ENCODE assay signal across 24 mouse cellular contexts in the genomic region with DNA sequence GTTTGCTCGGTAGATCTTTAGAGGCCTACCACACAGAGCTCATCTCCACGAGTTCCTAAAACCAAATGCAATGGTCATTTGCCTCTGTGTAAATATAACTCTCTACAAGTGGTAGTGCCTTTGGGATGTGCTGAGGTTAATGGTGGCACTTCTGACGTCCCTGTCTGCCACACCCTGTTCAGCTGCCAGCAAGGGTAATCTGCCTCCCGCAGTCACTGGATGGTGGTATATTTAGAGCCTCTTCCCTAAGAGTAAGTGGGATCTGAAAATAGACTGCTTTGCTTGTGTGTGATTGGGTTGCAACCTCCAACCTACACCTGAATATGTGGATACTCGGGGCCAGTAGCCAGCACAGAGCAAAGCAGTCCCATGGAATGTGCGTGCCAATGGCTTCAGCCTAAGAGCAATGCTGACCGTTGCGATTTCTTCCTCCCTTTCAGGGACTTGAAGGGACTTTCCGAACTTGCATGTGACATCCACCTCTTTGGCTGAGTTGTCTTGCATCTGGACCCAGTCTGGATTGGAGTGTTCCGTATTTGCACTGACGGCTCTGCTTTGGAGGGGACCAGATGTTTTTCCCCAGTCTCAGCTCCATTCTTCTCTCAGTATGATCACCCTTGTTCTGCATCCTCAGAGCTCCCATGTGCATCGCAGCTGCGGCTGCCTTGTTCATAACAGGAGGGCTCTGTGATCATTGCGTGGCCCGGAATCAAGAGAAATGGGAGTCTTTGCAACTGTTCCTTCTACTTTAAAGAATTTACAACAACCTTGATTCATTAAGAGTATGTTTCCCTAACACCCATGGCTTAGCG. TPM values are rescaled to one million over a fixed set of nuclear protein-coding genes. Genes with fewer than 3 reads are reported as not detected.
DNase-seq lines count a peak whose midpoint lies in the region; ATAC-seq and TF ChIP-seq lines count a peak whose summit lies in the region.
"Had no signal": no experiment of that assay in that cellular context is flagged by ENCODE, and none has a peak within 500 bp of the region (broad histone marks: within the 10 kb centered on the region; RNA-seq: fewer than 3 reads in every experiment).

No protein-coding gene starts in this region.

- peaks cover 5% of the 10 kb centered on the region in 2 experiments; a peak in 2 of 4 replicates for H3K4me1 ChIP-seq in heart, embryonic 14.5 days (ENCODE audit: control insufficient read depth in 2 of 2, insufficient read depth in 2 of 2, low read length in 2 of 2)
- H3K4me1 ChIP-seq in heart, embryonic 11.5 days (ENCODE audit: control insufficient read depth, insufficient read depth, low read length), result no peaks in the 10 kb centered on the region
- H3K4me1 ChIP-seq in embryonic facial prominence, embryonic 15.5 days, result no peaks in the 10 kb centered on the region
- H3K4me1 ChIP-seq: intestine, embryonic 15.5 days; liver, embryonic 13.5 days; lung, embryonic 15.5 days had no signal

- intact Hi-C loops in gastrocnemius, adult 2 months (cut with DNase I), result no loop called here
- intact Hi-C loops in gastrocnemius, postnatal 14 days (cut with DNase I; ENCODE audit: low total_unique reads), result no loop called here
- intact Hi-C loops in heart, postnatal 10 days (cut with DNase I), result no loop called here

- no peak for TF ChIP-seq CTCF in gastrocnemius, adult 2 months (IDR thresholded peaks at IDR 0.05)

- peak; percentile 54 for DNase-seq in gastrocnemius, adult 2 months
- no peak for DNase-seq in gastrocnemius, postnatal 14 days
- DNase-seq in heart, postnatal 10 days, result peak; percentile 18 to 29
- DNase-seq in neural tube, embryonic 10.5 days (ENCODE audit: extremely low spot score, low spot score), result no peak
- DNase-seq: cerebellum, adult 8-10 months; kidney, postnatal 36 days; layer of hippocampus, adult 9-11 months; left cerebral cortex, postnatal 4 days; liver, embryonic 13.5 days; thymus, postnatal 14 days had no signal

- H3K9me3 ChIP-seq in heart, embryonic 14.5 days (ENCODE audit: control insufficient read depth, low read length), result no peaks in the 10 kb centered on the region
- no peaks in the 10 kb centered on the region for H3K9me3 ChIP-seq in heart, embryonic 11.5 days (replicated peaks; ENCODE audit: control insufficient read depth, low read length)
- H3K9me3 ChIP-seq in embryonic facial prominence, embryonic 15.5 days (replicated peaks), result no peaks in the 10 kb centered on the region
- H3K9me3 ChIP-seq: intestine, embryonic 15.5 days; liver, embryonic 13.5 days; lung, embryonic 15.5 days; midbrain, embryonic 12.5 days; neural tube, embryonic 12.5 days had no signal

- peak overlapping the region; percentile 74 for H3K27ac ChIP-seq in gastrocnemius, adult 2 months
- H3K27ac ChIP-seq in heart, embryonic 14.5 days (replicated peaks in 1 of 2; ENCODE audit: control insufficient read depth in 1 of 2, insufficient read depth in 1 of 2, low read depth in 2 of 2, low read length in 2 of 2), result no peak overlapping the region
- H3K27ac ChIP-seq in heart, embryonic 11.5 days (ENCODE audit: low read depth, low read length), result no peak overlapping the region
- H3K27ac ChIP-seq in embryonic facial prominence, embryonic 15.5 days (replicated peaks), result no peak overlapping the region; the same call in 1 of the 2 replicates
- H3K27ac ChIP-seq: hindbrain, embryonic 14.5 days; intestine, embryonic 15.5 days; left cerebral cortex, adult 2 months; liver, embryonic 13.5 days; lung, embryonic 15.5 days; midbrain, embryonic 12.5 days; neural tube, embryonic 12.5 days had no signal

- peak; percentile 61; the same call in 1 of the 2 replicates for ATAC-seq in heart, embryonic 14.5 days (ENCODE audit: insufficient number of reproducible peaks, insufficient read depth, low FRiP score, low read depth)
- no peak for ATAC-seq in heart, embryonic 11.5 days (replicated peaks; ENCODE audit: insufficient number of reproducible peaks, low FRiP score, low TSS enrichment)
- ATAC-seq in embryonic facial prominence, embryonic 15.5 days (ENCODE audit: insufficient number of reproducible peaks, low FRiP score, low TSS enrichment, low read depth), result peak; percentile 69
- ATAC-seq: intestine, embryonic 15.5 days had no signal

- WGBS in heart, embryonic 14.5 days, result 71% methylated on average over 16 of the region's 16 CpGs
- WGBS in heart, embryonic 11.5 days (ENCODE audit: insufficient replicate concordance), result 77% methylated on average over 16 of the region's 16 CpGs
- WGBS in embryonic facial prominence, embryonic 15.5 days, result 64% methylated on average over 16 of the region's 16 CpGs

- no peak overlapping the region for H3K4me2 ChIP-seq in heart, embryonic 14.5 days (ENCODE audit: low read length)
- H3K4me2 ChIP-seq in heart, embryonic 11.5 days, result no peak overlapping the region
- no peak overlapping the region for H3K4me2 ChIP-seq in embryonic facial prominence, embryonic 15.5 days (replicated peaks)
- H3K4me2 ChIP-seq: hindbrain, embryonic 14.5 days; intestine, embryonic 15.5 days; liver, embryonic 13.5 days; lung, embryonic 15.5 days; midbrain, embryonic 12.5 days; neural tube, embryonic 12.5 days had no signal

- H3K36me3 ChIP-seq in heart, embryonic 14.5 days (ENCODE audit: control insufficient read depth, insufficient read depth, low read length), result no peaks in the 10 kb centered on the region
- no peaks in the 10 kb centered on the region for H3K36me3 ChIP-seq in heart, embryonic 11.5 days (ENCODE audit: control insufficient read depth, insufficient read depth, low read length)
- H3K36me3 ChIP-seq in embryonic facial prominence, embryonic 15.5 days, result no peaks in the 10 kb centered on the region
- H3K36me3 ChIP-seq: intestine, embryonic 15.5 days; liver, embryonic 13.5 days; lung, embryonic 15.5 days; midbrain, embryonic 12.5 days; neural tube, embryonic 12.5 days had no signal

- H3K27me3 ChIP-seq in heart, embryonic 14.5 days (ENCODE audit: control insufficient read depth, insufficient read depth, low read length), result no peaks in the 10 kb centered on the region
- no peaks in the 10 kb centered on the region for H3K27me3 ChIP-seq in heart, embryonic 11.5 days (ENCODE audit: control insufficient read depth, insufficient read depth, low read length)
- H3K27me3 ChIP-seq in embryonic facial prominence, embryonic 15.5 days, result no peaks in the 10 kb centered on the region
- H3K27me3 ChIP-seq: intestine, embryonic 15.5 days; liver, embryonic 13.5 days had no signal

- no peak overlapping the region for H3K4me3 ChIP-seq in gastrocnemius, adult 2 months
- no peak overlapping the region for H3K4me3 ChIP-seq in heart, embryonic 14.5 days (ENCODE audit: control insufficient read depth in 1 of 2, insufficient read depth in 1 of 2, low read depth in 1 of 2, low read length in 2 of 2)
- no peak overlapping the region for H3K4me3 ChIP-seq in heart, embryonic 11.5 days (ENCODE audit: low read depth, low read length)
- H3K4me3 ChIP-seq in embryonic facial prominence, embryonic 15.5 days (replicated peaks), result no peak overlapping the region
- H3K4me3 ChIP-seq: intestine, embryonic 15.5 days; left cerebral cortex, adult 2 months; liver, embryonic 13.5 days; lung, embryonic 15.5 days; midbrain, embryonic 12.5 days; neural tube, embryonic 12.5 days had no signal

- H3K9ac ChIP-seq in heart, embryonic 14.5 days (ENCODE audit: low read length), result no peak overlapping the region
- H3K9ac ChIP-seq in heart, embryonic 11.5 days (ENCODE audit: low read depth, low read length), result no peak overlapping the region
- no peak overlapping the region for H3K9ac ChIP-seq in embryonic facial prominence, embryonic 15.5 days
- H3K9ac ChIP-seq: hindbrain, embryonic 14.5 days; intestine, embryonic 15.5 days; liver, embryonic 13.5 days; lung, embryonic 15.5 days; midbrain, embryonic 12.5 days; neural tube, embryonic 12.5 days had no signal

RNA-seq across cellular contexts. Expression of a gene that starts 9.2 kb away (rescaled TPM):
- 10 to 100 TPM; 58.4 to 59.6 TPM for total RNA-seq in gastrocnemius, adult 2 months (2021)
- total RNA-seq in gastrocnemius, postnatal 14 days (2021), result 10 to 100 TPM; 26.4 to 31.0 TPM
- 1.2 and 1.4 TPM in 2 replicates for polyA plus RNA-seq in heart, embryonic 14.5 days (2014; fragmentation: Nextera tagmentation; extraction: Ambion mirVana)
- 2.2 and 3.4 TPM in 2 replicates for polyA plus RNA-seq in heart, embryonic 11.5 days (2014; fragmentation: Nextera tagmentation; extraction: Ambion mirVana)
- 20.2 and 25.4 TPM in 2 replicates for polyA plus RNA-seq in embryonic facial prominence, embryonic 15.5 days (2015; fragmentation: Nextera tagmentation; extraction: Ambion mirVana)
- total RNA-seq in heart, postnatal 10 days (2021), result 10 to 100 TPM; 25.8 to 28.4 TPM
- total RNA-seq: common myeloid progenitor, adult 5-6 weeks; granulocyte monocyte progenitor cell, adult 5-6 weeks; megakaryocyte progenitor cell, adult 5-6 weeks; monocyte, adult 5-6 weeks had no signal
- polyA plus RNA-seq: C2C12 had no signal

Comparison
In these comparisons a context has a peak if more than half of its experiments do, and no peak if none do; other contexts are left out.
1. DNase-seq: peak in gastrocnemius, adult 2 months (single experiment) and heart, postnatal 10 days (2 of 2); none in gastrocnemius, postnatal 14 days (single experiment) and neural tube, embryonic 10.5 days (single experiment).